Mouse (Mus musculus) CH12.LX (cell line): ENCODE measurements around the gene Sipa1.

ENCODE experiments used
- BHLHE40 ChIP-seq: IDR thresholded peaks from 2 replicates; pipeline ENCODE4 v1.6.1; 2011; ENCODE audit warnings: mild to moderate bottlenecking, low read depth, low read length, improper control_type of control experiment
- CTCF ChIP-seq, 2 experiments: IDR thresholded peaks in 1 of 2; conservative IDR thresholded peaks in 1 of 2; 2 replicates each; pipeline ENCODE4 v1.5.1; 2011 to 2012; ENCODE audit warnings: low read depth in 2 of 2, low read length in 2 of 2, improper control_type of control experiment in 1 of 2, inconsistent platforms in 1 of 2, mild to moderate bottlenecking in 1 of 2, moderate library complexity in 1 of 2
- EP300 ChIP-seq: IDR thresholded peaks from 2 replicates; pipeline ENCODE4 v1.6.1; 2011; ENCODE audit warnings: low read length, improper control_type of control experiment
- GABPA ChIP-seq: IDR thresholded peaks from 2 replicates; pipeline ENCODE4 v1.6.1; 2012; ENCODE audit warnings: low read depth, low read length, improper control_type of control experiment, inconsistent platforms; ENCODE audit not compliant: insufficient replicate concordance
- NRF1 ChIP-seq: IDR thresholded peaks from 2 replicates; pipeline ENCODE4 v1.6.1; 2014; ENCODE audit warnings: low read depth, mild to moderate bottlenecking, inconsistent platforms, low read length, improper control_type of control experiment, moderate library complexity
- POLR2A ChIP-seq: IDR thresholded peaks from 2 replicates; pipeline ENCODE4 v1.6.1; 2011; ENCODE audit warnings: low read depth, mild to moderate bottlenecking, improper control_type of control experiment, low read length
- POLR2AphosphoS2 ChIP-seq: IDR thresholded peaks from 2 replicates; pipeline ENCODE4 v1.6.1; 2011; ENCODE audit warnings: low read depth, low read length, improper control_type of control experiment
- SIN3A ChIP-seq: IDR thresholded peaks from 2 replicates; pipeline ENCODE4 v1.6.1; 2012; ENCODE audit warnings: low read length, improper control_type of control experiment, inconsistent platforms
- TBP ChIP-seq: conservative IDR thresholded peaks from 2 replicates; pipeline ENCODE4 v1.6.1; 2011; ENCODE audit warnings: low read depth, low read length, improper control_type of control experiment
- USF2 ChIP-seq: conservative IDR thresholded peaks from 2 replicates; pipeline ENCODE4 v1.6.1; 2011; ENCODE audit warnings: low read depth, low read length, improper control_type of control experiment
- ZC3H11A ChIP-seq: IDR thresholded peaks from 2 replicates; pipeline ENCODE4 v1.6.1; 2012; ENCODE audit warnings: low read depth, mild to moderate bottlenecking, inconsistent platforms, low read length, improper control_type of control experiment
- ZMIZ1 ChIP-seq: IDR thresholded peaks from 2 replicates; pipeline ENCODE4 v1.6.1; 2012; ENCODE audit warnings: low read depth, mild to moderate bottlenecking, inconsistent platforms, low read length, improper control_type of control experiment
- ZNF384 ChIP-seq: IDR thresholded peaks from 2 replicates; pipeline ENCODE4 v1.6.1; 2012; ENCODE audit warnings: low read depth, low read length, improper control_type of control experiment, inconsistent platforms

GRCm38 (mm10) chr19:5652570-5652969 lies 10.9 kb downstream of the Sipa1 start:
- TF ChIP-seq USF2 = no peak
- TF ChIP-seq POLR2AphosphoS2 = no peak
- no peak for TF ChIP-seq POLR2A
- TF ChIP-seq CTCF (conservative IDR thresholded peaks at IDR 0.05 in 1 of 2, IDR thresholded peaks at IDR 0.05 in 1 of 2; ENCODE audit: low read depth in 2 of 2, low read length in 2 of 2) = no peak
- TF ChIP-seq TBP = no peak
- no peak for TF ChIP-seq ZC3H11A
- no peak for TF ChIP-seq ZNF384
- TF ChIP-seq SIN3A = no peak
- TF ChIP-seq BHLHE40 = no peak
- no peak for TF ChIP-seq NRF1
- no peak for TF ChIP-seq GABPA
- no peak for TF ChIP-seq ZMIZ1
- TF ChIP-seq EP300 = no peak
